Mouse (Mus musculus) kidney, postnatal 14 days (tissue): ENCODE measurements around the gene Lrfn1.
"Not testable (repeated sequence)": the region's sequence is repeated elsewhere in the genome, so short reads cannot be mapped to it uniquely, and the experiment has no call there.

Experiments
- DNase-seq: peaks from one replicate; pipeline ENCODE4 v3.0.0; 2022; ENCODE audit warnings: mixed read lengths

Lrfn1 gene

GRCm38 (mm10) chr7:28447865-28448820, 3.6 kb upstream of the Lrfn1 start:
- DNase-seq, result no peak

DNA sequence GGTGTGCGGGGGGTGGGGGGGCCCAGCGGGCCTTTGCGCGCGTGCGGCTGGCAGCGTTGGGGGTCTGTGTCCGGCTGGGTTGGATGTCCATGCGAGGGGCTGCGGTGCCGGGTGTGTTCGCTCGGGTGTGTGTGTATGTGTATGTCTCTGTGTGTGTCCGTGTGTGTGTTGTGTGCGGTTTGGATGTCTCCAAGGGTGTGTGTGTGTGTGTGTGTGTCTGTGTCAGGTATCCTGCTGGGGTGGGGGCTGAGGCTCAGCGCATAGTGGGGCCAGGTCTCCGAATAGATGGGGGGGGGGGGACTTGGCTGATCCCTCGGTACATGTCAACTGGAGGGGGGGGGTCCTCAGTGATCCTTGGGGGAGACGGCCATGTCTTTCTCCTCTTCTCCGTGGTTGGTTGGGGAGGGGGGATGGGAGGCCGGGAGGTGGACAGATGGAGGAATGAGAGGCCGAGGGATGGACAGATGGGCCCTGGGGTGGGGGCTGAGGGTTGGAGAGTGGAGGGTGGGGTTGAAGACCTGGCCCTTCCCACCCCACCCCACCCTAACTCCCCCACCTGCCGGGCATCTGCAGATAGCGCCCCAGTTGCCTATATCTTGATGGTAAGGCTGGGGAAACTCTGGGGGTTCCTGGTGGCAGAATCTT, 703 bp downstream of the Lrfn1 start:
- no peak for DNase-seq

- DNase-seq, result no peak
These were observed 8.6 kb downstream of the Lrfn1 start for GRCm38 (mm10) chr7:28460361-28460760.

GRCm38 (mm10) chr7:28462769-28463168, 11.0 kb downstream of the Lrfn1 start:
- no peak for DNase-seq

GRCm38 (mm10) chr7:28464416-28465212, 12.8 kb downstream of the Lrfn1 start:
- peak; percentile 78 for DNase-seq

DNA sequence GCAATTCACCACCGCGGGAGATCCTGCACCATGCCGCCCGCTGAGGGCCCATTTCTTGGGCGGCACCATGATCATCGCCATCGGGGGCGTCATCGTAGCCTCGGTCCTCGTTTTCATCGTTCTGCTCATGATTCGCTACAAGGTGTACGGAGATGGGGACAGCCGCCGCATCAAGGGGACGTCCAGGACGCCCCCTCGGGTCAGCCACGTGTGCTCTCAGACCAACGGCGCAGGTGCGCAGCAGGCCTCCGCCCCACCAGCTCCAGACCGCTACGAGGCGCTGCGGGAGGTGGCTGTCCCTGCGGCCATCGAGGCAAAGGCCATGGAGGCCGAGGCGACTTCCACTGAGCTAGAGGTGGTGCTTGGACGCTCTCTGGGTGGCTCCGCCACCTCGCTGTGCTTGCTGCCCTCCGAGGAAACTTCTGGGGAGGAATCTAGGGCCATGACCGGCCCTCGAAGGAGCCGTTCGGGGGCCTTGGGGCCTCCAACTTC, 15.0 kb downstream of the Lrfn1 start:
- no peak for DNase-seq

DNA sequence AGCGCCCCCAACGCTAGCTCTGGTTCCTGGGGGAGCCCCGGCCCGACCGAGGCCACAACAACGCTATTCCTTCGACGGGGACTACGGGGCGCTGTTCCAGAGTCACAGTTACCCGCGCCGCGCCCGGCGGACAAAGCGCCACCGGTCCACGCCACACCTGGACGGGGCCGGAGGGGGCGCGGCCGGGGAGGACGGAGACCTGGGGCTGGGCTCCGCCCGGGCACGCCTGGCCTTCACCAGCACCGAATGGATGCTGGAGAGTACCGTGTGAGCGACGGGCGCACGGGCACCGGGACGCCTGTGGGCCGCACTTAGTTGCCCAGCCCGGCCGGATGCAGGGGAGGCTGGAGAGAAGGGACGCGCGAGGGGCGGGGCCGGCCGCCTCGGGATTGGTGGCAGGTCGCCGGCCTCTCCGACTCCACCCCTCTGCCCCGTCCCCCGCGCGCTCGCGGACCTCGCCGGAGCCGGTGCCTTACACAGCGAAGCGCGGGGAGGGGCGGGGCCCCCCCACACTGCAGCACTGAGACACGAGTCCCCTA, 15.5 kb downstream of the Lrfn1 start:
- DNase-seq, result peak; percentile 83

DNA sequence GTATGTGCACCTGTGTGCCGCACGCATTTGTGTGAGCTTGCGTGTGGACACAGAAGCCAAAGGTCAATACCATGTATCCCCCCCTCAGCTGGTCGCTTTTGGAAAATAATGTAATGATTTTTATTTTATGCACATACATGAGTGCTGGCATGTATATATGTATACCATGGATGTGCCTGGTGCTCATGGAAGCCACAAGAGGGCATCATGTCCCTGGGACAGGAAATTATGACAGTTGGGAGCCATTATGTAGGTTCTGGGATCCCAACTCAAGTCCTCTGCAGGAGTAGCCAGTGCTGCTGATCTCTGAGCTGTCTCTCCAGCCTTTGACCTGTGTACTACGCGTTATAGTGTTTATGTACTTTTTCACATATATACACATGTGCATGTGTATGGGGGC, 24.4 kb downstream of the Lrfn1 start:
- DNase-seq, result no peak

- DNase-seq, result no peak
These were observed 25.6 kb downstream of the Lrfn1 start for GRCm38 (mm10) chr7:28477363-28477762.

- DNase-seq, result peak; percentile 31
These were observed 27.1 kb downstream of the Lrfn1 start for GRCm38 (mm10) chr7:28478854-28479253.

DNA sequence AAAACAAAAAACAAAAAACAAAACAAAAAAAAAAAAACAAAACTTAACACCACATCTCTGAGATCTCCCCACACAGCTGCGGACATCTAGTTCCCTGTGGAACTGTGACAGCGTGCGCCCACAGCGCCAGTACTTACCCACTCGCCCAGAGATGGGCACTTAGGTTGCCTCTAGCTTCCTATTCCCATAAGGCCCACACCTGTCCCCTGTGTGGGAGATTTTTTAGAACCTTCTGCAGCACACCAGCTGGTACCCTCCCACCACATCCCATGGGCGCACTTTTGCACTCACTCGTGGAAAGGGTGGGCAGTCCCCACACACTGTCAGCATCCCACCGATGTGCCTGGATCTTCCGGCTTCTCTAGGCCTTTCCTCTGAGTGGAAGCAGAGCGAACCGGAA, 31.1 kb downstream of the Lrfn1 start:
- no peak for DNase-seq

- DNase-seq, result no peak
These were observed 32.4 kb downstream of the Lrfn1 start for GRCm38 (mm10) chr7:28484192-28484591.

- peak; percentile 37 for DNase-seq
These were observed 36.3 kb downstream of the Lrfn1 start for GRCm38 (mm10) chr7:28488030-28488491.

DNA sequence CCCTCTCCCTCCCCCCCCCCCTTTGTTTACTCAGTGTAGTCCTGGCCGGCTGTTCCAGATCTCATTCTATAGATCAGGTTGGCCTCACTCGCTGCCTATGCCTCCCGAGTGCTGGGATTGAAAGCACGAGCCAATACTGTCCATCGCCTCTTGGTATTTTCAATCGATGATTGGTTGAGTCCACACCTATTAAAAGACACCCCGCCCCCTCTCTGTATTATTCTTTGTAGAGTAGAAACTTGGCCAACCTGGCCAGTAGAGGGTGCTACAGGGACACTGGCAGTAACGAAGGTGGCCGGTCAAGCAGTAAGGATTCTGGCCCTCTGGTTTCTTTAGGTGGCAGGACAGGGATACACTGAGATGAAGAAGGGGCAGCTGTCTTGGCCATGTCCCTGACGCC, 38.6 kb downstream of the Lrfn1 start:
- DNase-seq, result peak; percentile 85

- no peak for DNase-seq
These were observed 39.1 kb downstream of the Lrfn1 start for GRCm38 (mm10) chr7:28490903-28491302.

DNA sequence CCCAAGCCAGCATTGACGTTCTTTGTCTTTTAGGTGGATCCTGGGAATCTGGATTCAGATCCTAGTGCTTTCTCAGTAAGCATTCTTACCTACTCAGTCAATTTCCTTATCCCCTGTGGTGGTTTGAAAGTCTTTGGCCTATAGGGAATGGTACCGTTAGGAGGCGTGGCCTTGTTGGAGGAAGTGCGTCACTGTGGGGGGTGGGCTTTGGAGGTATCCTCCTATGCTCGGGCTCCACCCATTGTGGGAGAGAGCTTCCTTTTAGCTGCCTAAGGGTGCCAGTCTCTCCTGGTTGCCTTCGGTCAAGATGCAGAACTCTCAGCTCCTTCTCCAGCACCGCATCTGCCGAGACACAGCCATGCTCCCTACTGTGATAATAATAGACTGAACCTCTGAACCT, 40.5 kb downstream of the Lrfn1 start:
- DNase-seq, result no peak

- DNase-seq, result no peak
These were observed 43.6 kb downstream of the Lrfn1 start for GRCm38 (mm10) chr7:28495426-28495825.

DNA sequence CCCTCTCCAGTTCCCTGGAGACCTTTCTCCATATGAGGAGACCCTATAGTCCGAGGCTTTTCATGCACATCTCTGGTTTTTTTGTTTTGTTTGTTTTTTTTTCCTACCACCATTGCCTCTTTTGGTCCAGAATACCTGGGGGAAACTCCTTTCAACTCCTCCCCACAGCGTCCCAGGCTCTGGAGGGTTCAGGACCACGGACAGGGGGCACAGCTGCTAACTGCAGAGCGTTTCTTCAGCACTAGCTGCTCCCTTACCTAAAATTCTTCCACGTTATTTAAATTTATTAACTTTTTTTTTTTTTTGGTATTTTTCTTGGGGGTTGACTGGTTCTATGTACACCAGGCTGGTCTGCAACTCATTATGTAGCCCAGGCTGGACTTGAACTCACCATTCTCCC, 53.8 kb downstream of the Lrfn1 start:
- peak; percentile 11 for DNase-seq

- not testable (repeated sequence) for DNase-seq
These were observed 57.3 kb downstream of the Lrfn1 start for GRCm38 (mm10) chr7:28509121-28509520.

- not testable (repeated sequence) for DNase-seq
These were observed 58.7 kb downstream of the Lrfn1 start, which contains the start of gene Ifnl2 for GRCm38 (mm10) chr7:28510405-28510974. TSS of gene Ifnl2 (minus strand) at chr7:28510455.

DNA sequence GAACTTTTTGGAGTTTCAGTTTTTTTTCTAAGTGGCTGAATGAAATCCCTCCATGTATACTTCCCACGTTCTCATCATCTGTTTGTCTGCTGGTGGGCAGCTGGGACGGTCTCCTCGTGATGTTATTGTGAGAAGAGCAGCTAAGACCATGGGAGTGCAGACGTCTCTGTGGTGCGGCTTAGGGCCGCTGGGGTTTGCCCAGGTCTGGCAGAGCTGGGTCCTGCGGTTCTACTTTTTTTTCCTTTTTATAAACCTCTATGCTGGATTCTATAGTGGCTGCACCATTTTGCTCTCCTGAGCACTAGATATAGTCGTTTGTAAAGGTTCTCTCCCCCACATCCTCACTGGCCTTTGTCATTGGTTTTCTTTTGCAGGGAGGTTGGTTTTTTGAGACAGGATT, 59.7 kb downstream of the Lrfn1 start:
- DNase-seq, result no peak
